Mouse (Mus musculus): ENCODE measurements at regions not wholly inside any gene's neighbourhood (a gene's known extent, or its start where the extent isn't known, plus 50 kb on each side); places are given as distances from the start of the nearest gene placed in this dataset.
A peak's percentile ranks its signal among the peaks of the same experiment; 100 is the strongest.

DNA sequence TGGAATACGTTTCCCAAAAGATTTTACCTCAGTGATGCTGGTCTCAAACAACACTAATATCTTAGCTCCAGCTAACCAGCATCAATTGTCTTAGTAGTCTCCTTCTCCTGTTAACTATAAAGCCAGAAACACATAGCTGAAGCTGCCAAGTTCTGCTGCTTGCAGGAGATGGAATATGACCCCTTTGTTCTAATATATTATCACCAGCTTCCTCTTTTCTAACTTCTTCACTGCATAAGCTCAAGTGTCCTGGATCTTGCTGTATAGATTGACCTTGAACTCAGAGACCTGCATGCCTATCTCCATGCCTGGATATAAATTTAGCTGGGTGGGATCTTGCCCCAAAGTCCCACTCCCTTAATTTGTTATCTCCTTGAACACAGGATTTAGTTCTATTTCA lies 94.8 kb downstream of the Rbm46 start:
- no peak for DNase-seq

GRCm38 (mm10) chr3:82770512-82771270 lies 105.6 kb downstream of the Rbm46 start:
- no peak for DNase-seq

- peak; percentile 6 for DNase-seq
Observed at GRCm38 (mm10) chr3:82767484-82767883, 108.8 kb downstream of the Rbm46 start.

DNA sequence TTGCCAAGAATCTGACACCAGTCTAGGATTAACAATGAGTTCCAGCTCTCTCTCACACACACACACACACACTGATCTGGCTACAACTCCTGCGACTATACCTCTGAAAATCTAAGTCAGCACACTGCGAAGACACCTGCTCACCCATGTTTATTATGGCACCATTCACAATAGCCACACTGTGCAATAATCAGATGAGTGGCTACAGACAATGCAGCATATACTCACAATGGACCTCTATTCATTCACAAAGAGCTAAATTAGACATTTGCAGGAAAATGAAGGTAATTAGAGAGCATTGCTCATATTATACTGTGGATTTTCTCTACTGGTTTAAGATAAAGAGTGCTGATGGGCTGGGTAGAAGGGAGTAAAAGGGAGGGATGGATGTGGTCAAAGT lies 116.3 kb downstream of the Rbm46 start:
- DNase-seq = no peak

DNA sequence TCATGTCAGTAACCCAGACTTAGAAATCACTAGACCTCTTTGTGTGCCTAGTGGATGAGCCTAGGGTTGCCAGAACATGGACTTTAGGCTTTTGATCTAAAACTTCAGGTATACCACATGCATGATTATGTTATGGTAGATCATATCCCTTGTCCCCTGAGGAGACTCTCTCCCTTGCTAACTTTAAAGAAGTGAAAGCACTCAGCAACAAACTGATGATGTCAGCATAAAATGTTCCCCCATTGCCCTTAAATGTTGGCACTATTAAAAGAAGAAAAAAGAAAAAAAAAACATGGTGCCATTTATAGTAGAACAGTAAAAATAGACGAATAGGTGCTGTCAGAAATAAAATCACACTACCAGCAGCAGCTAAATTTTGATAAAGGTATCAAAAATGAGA lies 117.3 kb downstream of the Rbm46 start:
- no peak for DNase-seq

DNA sequence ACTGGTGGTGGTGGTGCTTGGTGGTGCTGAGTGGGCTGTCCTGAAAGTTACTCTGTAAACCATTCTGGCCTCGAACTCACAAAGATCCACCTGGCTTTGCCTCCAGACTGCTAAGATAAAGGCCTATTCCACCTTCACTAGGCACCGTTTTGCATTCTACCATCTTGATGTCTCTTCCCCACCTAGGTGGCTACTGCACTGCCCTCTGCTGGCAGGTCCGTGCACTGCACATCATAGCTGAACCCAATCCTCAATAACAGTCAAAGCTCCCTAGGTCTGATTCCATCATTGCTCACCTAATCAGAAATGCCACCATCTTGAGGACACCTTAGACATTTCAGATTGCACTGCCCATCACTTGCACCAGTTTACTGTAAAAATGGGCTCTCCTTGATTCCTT lies 150.7 kb downstream of the Rbm46 start:
- DNase-seq = peak; percentile 13

DNA sequence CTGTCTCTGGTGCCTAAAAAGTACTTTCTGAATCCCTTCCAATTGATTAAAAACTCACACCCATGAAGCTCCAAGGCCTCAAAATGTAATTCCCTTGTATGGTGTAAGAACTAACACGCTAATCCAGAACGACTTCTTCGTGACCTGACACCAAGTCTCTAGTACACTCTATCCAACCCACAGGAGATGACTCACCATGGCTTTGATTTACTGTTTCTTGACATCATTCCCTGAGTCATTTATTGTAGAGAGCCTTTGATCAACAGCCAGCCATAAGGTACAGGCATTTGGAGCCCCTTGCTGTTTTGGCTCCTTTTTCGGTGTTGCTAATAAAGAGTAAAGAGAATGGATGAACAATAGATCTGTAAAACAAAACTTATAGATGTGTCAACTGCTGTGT lies 159.7 kb upstream of the Npy2r start:
- DNase-seq = no peak

DNA sequence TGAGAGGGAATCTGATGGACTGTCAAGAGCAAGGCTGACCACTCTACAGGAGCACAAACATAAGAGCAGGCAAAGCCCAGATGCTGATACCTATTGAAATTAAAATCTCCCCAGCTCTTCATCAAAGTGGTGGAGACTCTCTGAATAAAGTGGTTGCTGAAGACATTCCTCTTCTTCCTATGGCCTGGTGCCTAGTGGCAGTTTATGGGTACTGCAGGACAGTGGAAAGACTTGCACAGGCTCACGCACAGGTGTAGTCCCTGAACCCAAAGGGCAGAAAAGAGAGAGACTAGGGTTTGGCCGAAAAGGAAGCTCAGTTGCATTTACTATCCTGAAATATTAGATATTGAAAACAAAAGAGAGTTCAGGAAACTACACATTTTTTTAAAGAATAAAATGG lies 144.2 kb upstream of the Npy2r start:
- DNase-seq = no peak

- DNase-seq = no peak
Observed at GRCm38 (mm10) chr3:82656159-82656874, 108.4 kb upstream of the Npy2r start.

GRCm38 (mm10) chr3:82652346-82652745 lies 104.5 kb upstream of the Npy2r start:
- DNase-seq = peak; percentile 32

GRCm38 (mm10) chr3:82640052-82640451 lies 92.2 kb upstream of the Npy2r start:
- no peak for DNase-seq

DNA sequence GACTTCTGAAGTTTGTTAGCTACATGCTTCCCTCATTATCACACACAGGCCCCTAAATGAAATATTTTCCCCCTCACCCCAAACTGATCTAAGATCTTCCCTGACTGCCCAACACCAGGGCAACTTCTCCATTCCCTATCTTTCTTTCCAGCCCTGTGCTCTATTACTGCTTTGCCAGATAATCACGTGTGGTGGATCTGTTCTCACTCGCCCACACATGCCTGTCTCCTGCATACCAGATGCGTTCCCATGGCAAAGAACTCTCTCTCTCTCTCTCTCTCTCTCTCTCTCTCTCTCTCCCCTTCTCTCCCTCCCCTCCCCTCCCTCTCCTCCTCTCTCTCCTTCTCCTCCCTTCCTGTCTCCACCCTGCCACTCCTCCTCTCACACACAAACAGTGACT lies 88.8 kb upstream of the Npy2r start:
- peak; percentile 16 for DNase-seq

GRCm38 (mm10) chr3:82620418-82621003 lies 72.6 kb upstream of the Npy2r start:
- DNase-seq = no peak

DNA sequence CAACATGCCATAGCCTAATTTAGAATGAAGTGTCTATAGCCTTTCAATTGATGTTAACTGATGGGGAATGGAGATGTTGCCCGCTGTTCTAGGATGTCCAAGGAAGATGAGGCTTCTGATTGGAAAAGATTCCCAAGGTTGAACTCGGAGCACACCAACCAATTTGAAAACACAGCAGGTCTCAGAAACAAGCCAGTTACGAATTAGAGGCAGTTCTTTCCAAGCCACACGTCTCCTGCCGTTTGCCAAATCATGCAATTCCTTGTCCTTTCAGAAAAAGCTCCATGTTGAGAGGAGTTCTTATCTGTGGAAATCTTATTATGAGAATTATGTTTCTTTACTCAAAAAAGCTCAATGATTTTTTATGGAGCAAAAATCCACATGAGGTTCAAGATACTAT lies 71.5 kb upstream of the Npy2r start:
- no peak for DNase-seq

GRCm38 (mm10) chr3:82601880-82602279 lies 54.0 kb upstream of the Npy2r start:
- no peak for DNase-seq

- no peak for DNase-seq
Observed at GRCm38 (mm10) chr3:82598656-82599055, 50.8 kb upstream of the Npy2r start.
